Mouse (Mus musculus): ENCODE data around the gene Src. TPM values are rescaled to one million over a fixed set of nuclear protein-coding genes. Genes with fewer than 3 reads are reported as not detected.

Src gene
- polyA plus RNA-seq, 1 experiment from 2014 or later, result 15.1 TPM

- H3K27ac ChIP-seq (ENCODE audit: low read depth, low read length), result no peak overlapping the region
- H3K36me3 ChIP-seq (ENCODE audit: control insufficient read depth, insufficient read depth, low read length), result peaks cover 4% of the 10 kb centered on the region
- H3K4me2 ChIP-seq (ENCODE audit: low read depth), result no peak overlapping the region
- H3K9me3 ChIP-seq (ENCODE audit: control insufficient read depth, low read length), result no peaks in the 10 kb centered on the region
- DNase-seq (ENCODE audit: low spot score) (no peak), ATAC-seq (ENCODE audit: insufficient read depth, low FRiP score, low TSS enrichment) (no peak)
- no peaks in the 10 kb centered on the region for H3K4me1 ChIP-seq (ENCODE audit: control insufficient read depth, insufficient read depth, low read length)
- 94% methylated on average over 6 of the region's 6 CpGs for WGBS
- no peaks in the 10 kb centered on the region for H3K27me3 ChIP-seq (ENCODE audit: control insufficient read depth, insufficient read depth, low read length)
- no peak overlapping the region for H3K9ac ChIP-seq (ENCODE audit: low read length)
- H3K4me3 ChIP-seq (ENCODE audit: low read depth, low read length), result no peak overlapping the region
Observed at GRCm38 (mm10) chr2:157400491-157400890, 17.8 kb upstream of the Src start.

GRCm38 (mm10) chr2:157401261-157401660 lies 17.0 kb upstream of the Src start:
- H3K27ac ChIP-seq (ENCODE audit: low read depth, low read length), result no peak overlapping the region
- H3K36me3 ChIP-seq (ENCODE audit: control insufficient read depth, insufficient read depth, low read length), result peaks cover 4% of the 10 kb centered on the region
- H3K4me3 ChIP-seq (ENCODE audit: low read depth, low read length), result no peak overlapping the region
- no peaks in the 10 kb centered on the region for H3K4me1 ChIP-seq (ENCODE audit: control insufficient read depth, insufficient read depth, low read length)
- ATAC-seq (ENCODE audit: insufficient read depth, low FRiP score, low TSS enrichment), result no peak
- no peak overlapping the region for H3K4me2 ChIP-seq (ENCODE audit: low read depth)
- no peak overlapping the region for H3K9ac ChIP-seq (ENCODE audit: low read length)
- no peaks in the 10 kb centered on the region for H3K27me3 ChIP-seq (ENCODE audit: control insufficient read depth, insufficient read depth, low read length)
- no peak for DNase-seq (ENCODE audit: low spot score)
- H3K9me3 ChIP-seq (ENCODE audit: control insufficient read depth, low read length), result no peaks in the 10 kb centered on the region
- 87% methylated on average over 2 of the region's 2 CpGs for WGBS

- ATAC-seq (ENCODE audit: insufficient read depth, low FRiP score, low TSS enrichment) (no peak), DNase-seq (ENCODE audit: low spot score) (no peak)
- H3K4me1 ChIP-seq (ENCODE audit: control insufficient read depth, insufficient read depth, low read length), result peaks cover 4% of the 10 kb centered on the region; the same call in 1 of the 2 replicates
- H3K27ac ChIP-seq (ENCODE audit: low read depth, low read length), result no peak overlapping the region
- no peak overlapping the region for H3K9ac ChIP-seq (ENCODE audit: low read length)
- 87% methylated on average over 7 of the region's 7 CpGs for WGBS
- no peaks in the 10 kb centered on the region for H3K27me3 ChIP-seq (ENCODE audit: control insufficient read depth, insufficient read depth, low read length)
- H3K36me3 ChIP-seq (ENCODE audit: control insufficient read depth, insufficient read depth, low read length), result no peaks in the 10 kb centered on the region
- no peaks in the 10 kb centered on the region for H3K9me3 ChIP-seq (ENCODE audit: control insufficient read depth, low read length)
- H3K4me3 ChIP-seq (ENCODE audit: low read depth, low read length), result no peak overlapping the region
- no peak overlapping the region for H3K4me2 ChIP-seq (ENCODE audit: low read depth)
Observed at GRCm38 (mm10) chr2:157407596-157407995, 10.6 kb upstream of the Src start.

- Histone ChIP-seq H3K36me3 (ENCODE audit: control insufficient read depth, insufficient read depth, low read length) (no peaks in the 10 kb centered on the region), H3K4me1 (ENCODE audit: control insufficient read depth, insufficient read depth, low read length) (peaks cover 4% of the 10 kb centered on the region; the same call in 1 of the 2 replicates), H3K4me3 (ENCODE audit: low read depth, low read length) (no peak overlapping the region), H3K27me3 (ENCODE audit: control insufficient read depth, insufficient read depth, low read length) (no peaks in the 10 kb centered on the region), H3K9ac (ENCODE audit: low read length) (no peak overlapping the region), H3K27ac (ENCODE audit: low read depth, low read length) (no peak overlapping the region), H3K9me3 (ENCODE audit: control insufficient read depth, low read length) (no peaks in the 10 kb centered on the region), H3K4me2 (ENCODE audit: low read depth) (no peak overlapping the region)
- 66% methylated on average over 12 of the region's 12 CpGs for WGBS
- no peak for DNase-seq (ENCODE audit: low spot score)
- no peak for ATAC-seq (ENCODE audit: insufficient read depth, low FRiP score, low TSS enrichment)
Observed at GRCm38 (mm10) chr2:157409793-157410533, 8.3 kb upstream of the Src start.

GRCm38 (mm10) chr2:157411151-157411693 lies 7.0 kb upstream of the Src start:
- no peak for DNase-seq (ENCODE audit: low spot score)
- no peak overlapping the region for H3K27ac ChIP-seq (ENCODE audit: low read depth, low read length)
- H3K4me3 ChIP-seq (ENCODE audit: low read depth, low read length), result no peak overlapping the region
- no peaks in the 10 kb centered on the region for H3K36me3 ChIP-seq (ENCODE audit: control insufficient read depth, insufficient read depth, low read length)
- no peaks in the 10 kb centered on the region for H3K9me3 ChIP-seq (ENCODE audit: control insufficient read depth, low read length)
- WGBS, result 87% methylated on average over 6 of the region's 6 CpGs
- no peaks in the 10 kb centered on the region for H3K27me3 ChIP-seq (ENCODE audit: control insufficient read depth, insufficient read depth, low read length)
- H3K4me1 ChIP-seq (ENCODE audit: control insufficient read depth, insufficient read depth, low read length), result peaks cover 4% of the 10 kb centered on the region; the same call in 1 of the 2 replicates
- ATAC-seq (ENCODE audit: insufficient read depth, low FRiP score, low TSS enrichment), result no peak
- no peak overlapping the region for H3K9ac ChIP-seq (ENCODE audit: low read length)
- H3K4me2 ChIP-seq (ENCODE audit: low read depth), result no peak overlapping the region

GRCm38 (mm10) chr2:157412497-157412896 lies 5.7 kb upstream of the Src start:
- no peaks in the 10 kb centered on the region for H3K27me3 ChIP-seq (ENCODE audit: control insufficient read depth, insufficient read depth, low read length)
- H3K4me1 ChIP-seq (ENCODE audit: control insufficient read depth, insufficient read depth, low read length), result peaks cover 4% of the 10 kb centered on the region; the same call in 1 of the 2 replicates
- no peak overlapping the region for H3K4me3 ChIP-seq (ENCODE audit: low read depth, low read length)
- H3K27ac ChIP-seq (ENCODE audit: low read depth, low read length), result no peak overlapping the region
- H3K9me3 ChIP-seq (ENCODE audit: control insufficient read depth, low read length), result no peaks in the 10 kb centered on the region
- ATAC-seq (ENCODE audit: insufficient read depth, low FRiP score, low TSS enrichment), result no peak
- H3K36me3 ChIP-seq (ENCODE audit: control insufficient read depth, insufficient read depth, low read length), result no peaks in the 10 kb centered on the region
- WGBS, result 62% methylated on average over 7 of the region's 7 CpGs
- no peak overlapping the region for H3K9ac ChIP-seq (ENCODE audit: low read length)
- DNase-seq (ENCODE audit: low spot score), result no peak
- H3K4me2 ChIP-seq (ENCODE audit: low read depth), result no peak overlapping the region

DNA sequence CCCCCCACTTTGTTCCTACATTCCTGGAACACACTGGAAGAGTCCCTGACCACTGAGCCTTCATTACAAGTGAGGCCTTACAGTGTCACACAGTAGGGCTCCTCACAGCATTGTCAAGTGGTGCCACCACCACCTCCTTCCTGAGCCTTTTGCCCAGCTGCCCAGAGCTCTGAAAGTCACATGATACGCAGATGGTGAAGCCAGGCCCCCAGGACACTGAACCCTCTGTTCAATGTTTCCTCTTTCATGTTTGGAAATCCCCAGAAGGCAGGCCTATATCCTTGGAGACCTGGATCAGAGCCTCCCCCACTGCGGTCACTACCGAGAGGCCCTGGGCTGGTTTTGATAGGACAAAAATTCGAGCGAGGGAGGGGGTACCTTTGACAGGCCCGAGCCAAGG lies 1.0 kb upstream of the Src start:
- no peak overlapping the region for H3K4me2 ChIP-seq (ENCODE audit: low read depth)
- no peak overlapping the region for H3K9ac ChIP-seq (ENCODE audit: low read length)
- peaks cover 5% of the 10 kb centered on the region for H3K4me1 ChIP-seq (ENCODE audit: control insufficient read depth, insufficient read depth, low read length)
- H3K36me3 ChIP-seq (ENCODE audit: control insufficient read depth, insufficient read depth, low read length), result no peaks in the 10 kb centered on the region
- ATAC-seq (ENCODE audit: insufficient read depth, low FRiP score, low TSS enrichment) (no peak), DNase-seq (ENCODE audit: low spot score) (no peak)
- WGBS, result 67% methylated on average over 6 of the region's 6 CpGs
- H3K27ac ChIP-seq (ENCODE audit: low read depth, low read length), result no peak overlapping the region
- H3K9me3 ChIP-seq (ENCODE audit: control insufficient read depth, low read length), result no peaks in the 10 kb centered on the region
- H3K4me3 ChIP-seq (ENCODE audit: low read depth, low read length), result no peak overlapping the region
- no peaks in the 10 kb centered on the region for H3K27me3 ChIP-seq (ENCODE audit: control insufficient read depth, insufficient read depth, low read length)

- H3K27ac ChIP-seq (ENCODE audit: low read depth, low read length), result no peak overlapping the region
- no peaks in the 10 kb centered on the region for H3K36me3 ChIP-seq (ENCODE audit: control insufficient read depth, insufficient read depth, low read length)
- no peaks in the 10 kb centered on the region for H3K9me3 ChIP-seq (ENCODE audit: control insufficient read depth, low read length)
- H3K4me1 ChIP-seq (ENCODE audit: control insufficient read depth, insufficient read depth, low read length), result peaks cover 17% of the 10 kb centered on the region
- no peak overlapping the region for H3K4me3 ChIP-seq (ENCODE audit: low read depth, low read length)
- ATAC-seq (ENCODE audit: insufficient read depth, low FRiP score, low TSS enrichment) (no peak), DNase-seq (ENCODE audit: low spot score) (peak; percentile 42)
- 2% methylated on average over 7 of the region's 7 CpGs for WGBS
- no peaks in the 10 kb centered on the region for H3K27me3 ChIP-seq (ENCODE audit: control insufficient read depth, insufficient read depth, low read length)
- no peak overlapping the region for H3K4me2 ChIP-seq (ENCODE audit: low read depth)
- no peak overlapping the region for H3K9ac ChIP-seq (ENCODE audit: low read length)
Observed at GRCm38 (mm10) chr2:157418609-157419071, 396 bp downstream of the Src start.

- H3K4me1 ChIP-seq (ENCODE audit: control insufficient read depth, insufficient read depth, low read length), result peaks cover 19% of the 10 kb centered on the region
- DNase-seq (ENCODE audit: low spot score) (no peak), ATAC-seq (ENCODE audit: insufficient read depth, low FRiP score, low TSS enrichment) (no peak)
- H3K4me3 ChIP-seq (ENCODE audit: low read depth, low read length), result no peak overlapping the region
- H3K9me3 ChIP-seq (ENCODE audit: control insufficient read depth, low read length), result no peaks in the 10 kb centered on the region
- no peak overlapping the region for H3K4me2 ChIP-seq (ENCODE audit: low read depth)
- no peak overlapping the region for H3K9ac ChIP-seq (ENCODE audit: low read length)
- no peak overlapping the region for H3K27ac ChIP-seq (ENCODE audit: low read depth, low read length)
- no peaks in the 10 kb centered on the region for H3K27me3 ChIP-seq (ENCODE audit: control insufficient read depth, insufficient read depth, low read length)
- H3K36me3 ChIP-seq (ENCODE audit: control insufficient read depth, insufficient read depth, low read length), result no peaks in the 10 kb centered on the region
Observed at GRCm38 (mm10) chr2:157419506-157419905, 1.3 kb downstream of the Src start.

All from neural tube, embryonic 11.5 days (tissue).